Mouse (Mus musculus) limb, embryonic 14.5 days (tissue): Measurements from ENCODE around the gene Polr1b. TPM values are rescaled to one million over a fixed set of nuclear protein-coding genes. Genes with fewer than 3 reads are reported as not detected.
A peak's percentile ranks its signal among the peaks of the same experiment; 100 is the strongest.

Experiments
- ATAC-seq: fragments of 200-750 bp; cut with Nextera tagmentation; 2 replicates; pipeline ENCODE4 v1.8.0; 2017; ENCODE audit warnings: low read depth, moderate number of reproducible peaks, moderate TSS enrichment; ENCODE audit not compliant: low FRiP score
- DNase-seq: peaks from one replicate; pipeline ENCODE4 v3.0.0-alpha.2; 2015; ENCODE audit warnings: low spot score
- H3K27ac ChIP-seq: fragments of 300-500 bp; sonication (generic); replicated peaks from 2 replicates; pipeline ENCODE4 v1.5.1; 2014; ENCODE audit warnings: low read depth, mild to moderate bottlenecking, low read length, moderate library complexity, mixed read lengths
- H3K27me3 ChIP-seq: fragments of 300-500 bp; sonication (generic); 2 replicates; pipeline ENCODE4 v1.6.1; 2014; ENCODE audit warnings: low read length, mixed read lengths; ENCODE audit not compliant: control insufficient read depth, insufficient read depth
- H3K36me3 ChIP-seq: fragments of 300-500 bp; sonication (generic); 2 replicates; pipeline ENCODE4 v1.6.1; 2014; ENCODE audit warnings: mild to moderate bottlenecking, low read length, moderate library complexity, mixed read lengths; ENCODE audit not compliant: control insufficient read depth, insufficient read depth
- H3K4me1 ChIP-seq: fragments of 300-500 bp; sonication (generic); 2 replicates; pipeline ENCODE4 v1.6.1; 2014; ENCODE audit warnings: antibody characterized with exemption, low read length, mixed read lengths; ENCODE audit not compliant: control insufficient read depth, insufficient read depth
- H3K4me2 ChIP-seq: fragments of 300-500 bp; sonication (generic); replicated peaks from 2 replicates; pipeline ENCODE4 v1.6.1; 2014; ENCODE audit warnings: low read depth, mild to moderate bottlenecking, low read length, moderate library complexity; ENCODE audit not compliant: severe bottlenecking
- H3K4me3 ChIP-seq: fragments of 300-500 bp; sonication (generic); replicated peaks from 2 replicates; pipeline ENCODE4 v1.5.1; 2014; ENCODE audit warnings: low read length
- H3K9ac ChIP-seq: fragments of 300-500 bp; sonication (generic); 2 replicates; pipeline ENCODE4 v1.6.1; 2014; ENCODE audit warnings: mild to moderate bottlenecking, low read depth, low read length, moderate library complexity; ENCODE audit not compliant: severe bottlenecking
- H3K9me3 ChIP-seq: fragments of 300-500 bp; sonication (generic); 2 replicates; pipeline ENCODE4 v1.6.1; 2016; ENCODE audit warnings: low read length; ENCODE audit not compliant: control insufficient read depth
- POLR2A ChIP-seq: fragments of 200-500 bp; IDR thresholded peaks from 2 replicates; pipeline ENCODE4 v1.8.0; 2012; ENCODE audit warnings: inconsistent platforms, mild to moderate bottlenecking, moderate library complexity, borderline replicate concordance; ENCODE audit not compliant: insufficient read depth, insufficient read length; ENCODE audit errors: extremely low read depth
- WGBS: fragments of 180-500 bp; shearing (Covaris S2); extraction: QIAGEN DNeasy Blood & Tissue Kit; methylation state at CpG from one replicate; pipeline ENCODE4 v1.1.7; 2014; 5-methylcytosine and 5-hydroxymethylcytosine counted together
- polyA plus RNA-seq, 2 experiments: library from polyadenylated mRNA; depleted of rRNA in 1 of 2; stranded (reverse) in 1 of 2; unstranded in 1 of 2; fragments of >200 nt; fragmentation: Nextera tagmentation in 1 of 2; extraction: Ambion mirVana in 1 of 2; gene quantifications; 2 replicates each; pipeline versions ENCODE4 v1.2.1 to v1.2.3; 2012 to 2014

Gene Polr1b
- polyA plus RNA-seq, 2 experiments: 11.5 to 38.8 TPM

DNA sequence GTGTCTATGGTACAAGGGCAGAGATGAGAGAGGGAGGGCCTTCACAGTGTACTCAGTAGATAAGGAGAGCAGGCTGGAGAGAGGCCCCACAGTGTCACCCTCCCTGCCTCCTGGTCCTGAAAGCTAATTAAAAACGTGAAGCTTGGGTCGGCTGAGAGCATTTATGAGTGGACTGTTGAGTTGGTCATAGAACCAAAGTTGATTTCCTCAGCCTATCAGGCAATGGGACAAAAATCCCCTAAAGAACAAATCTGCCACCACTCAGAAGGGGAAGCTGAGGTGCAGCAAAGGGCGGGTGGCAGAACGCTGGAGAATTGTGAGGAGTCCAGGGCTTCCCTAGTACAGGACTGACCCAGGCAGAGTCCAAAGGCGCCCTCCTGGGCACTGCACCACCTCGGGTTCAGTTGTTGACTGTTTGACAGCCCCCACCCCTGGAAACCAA is 42.9 kb upstream of the Polr1b start:
- Histone ChIP-seq H3K27me3 (no peaks in the 10 kb centered on the region), H3K4me2 (no peak overlapping the region), H3K36me3 (no peaks in the 10 kb centered on the region), H3K4me1 (no peaks in the 10 kb centered on the region), H3K4me3 (no peak overlapping the region), H3K9ac (no peak overlapping the region), H3K27ac (no peak overlapping the region), H3K9me3 (peaks cover 5% of the 10 kb centered on the region; the same call in 1 of the 2 replicates)
- WGBS: 86% methylated on average over 6 of the region's 6 CpGs
- ATAC-seq: no peak
- TF ChIP-seq POLR2A: no peak
- no peak for DNase-seq

DNA sequence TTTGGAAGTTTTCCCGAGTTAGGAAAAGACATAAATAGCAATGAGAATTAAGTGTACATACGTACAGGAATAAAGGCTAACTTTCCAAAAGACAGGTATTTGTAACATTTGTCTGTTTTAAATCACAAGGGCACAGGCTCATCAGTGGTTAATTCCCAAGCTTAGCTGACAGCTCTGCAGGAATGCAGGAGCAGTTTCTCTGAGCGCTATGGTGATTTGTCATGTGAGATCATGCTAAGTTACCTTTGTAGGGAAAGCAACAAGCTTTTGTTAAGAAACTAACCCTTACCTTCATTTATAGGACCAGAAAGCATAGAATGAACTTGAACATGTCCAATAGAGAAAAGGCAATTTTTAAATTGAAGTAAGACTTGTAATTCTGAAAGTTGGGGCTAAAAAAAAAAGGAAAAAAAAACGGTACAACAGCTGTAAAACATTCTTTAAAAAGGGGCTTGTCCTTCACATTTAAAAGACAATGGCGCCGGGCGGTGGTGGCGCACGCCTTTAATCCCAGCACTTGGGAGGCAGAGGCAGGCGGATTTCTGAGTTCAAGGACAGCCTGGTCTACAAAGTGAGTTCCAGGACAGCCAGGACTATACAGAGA is 39.2 kb upstream of the Polr1b start:
- ATAC-seq (no peak), DNase-seq (no peak)
- Histone ChIP-seq H3K9me3 (no peaks in the 10 kb centered on the region), H3K4me3 (no peak overlapping the region), H3K4me1 (peaks cover under 1% of the 10 kb centered on the region; the same call in 1 of the 2 replicates), H3K27me3 (no peaks in the 10 kb centered on the region), H3K9ac (no peak overlapping the region), H3K4me2 (no peak overlapping the region), H3K27ac (no peak overlapping the region), H3K36me3 (no peaks in the 10 kb centered on the region)
- TF ChIP-seq POLR2A: no peak
- 76% methylated on average over 10 of the region's 10 CpGs for WGBS

DNA sequence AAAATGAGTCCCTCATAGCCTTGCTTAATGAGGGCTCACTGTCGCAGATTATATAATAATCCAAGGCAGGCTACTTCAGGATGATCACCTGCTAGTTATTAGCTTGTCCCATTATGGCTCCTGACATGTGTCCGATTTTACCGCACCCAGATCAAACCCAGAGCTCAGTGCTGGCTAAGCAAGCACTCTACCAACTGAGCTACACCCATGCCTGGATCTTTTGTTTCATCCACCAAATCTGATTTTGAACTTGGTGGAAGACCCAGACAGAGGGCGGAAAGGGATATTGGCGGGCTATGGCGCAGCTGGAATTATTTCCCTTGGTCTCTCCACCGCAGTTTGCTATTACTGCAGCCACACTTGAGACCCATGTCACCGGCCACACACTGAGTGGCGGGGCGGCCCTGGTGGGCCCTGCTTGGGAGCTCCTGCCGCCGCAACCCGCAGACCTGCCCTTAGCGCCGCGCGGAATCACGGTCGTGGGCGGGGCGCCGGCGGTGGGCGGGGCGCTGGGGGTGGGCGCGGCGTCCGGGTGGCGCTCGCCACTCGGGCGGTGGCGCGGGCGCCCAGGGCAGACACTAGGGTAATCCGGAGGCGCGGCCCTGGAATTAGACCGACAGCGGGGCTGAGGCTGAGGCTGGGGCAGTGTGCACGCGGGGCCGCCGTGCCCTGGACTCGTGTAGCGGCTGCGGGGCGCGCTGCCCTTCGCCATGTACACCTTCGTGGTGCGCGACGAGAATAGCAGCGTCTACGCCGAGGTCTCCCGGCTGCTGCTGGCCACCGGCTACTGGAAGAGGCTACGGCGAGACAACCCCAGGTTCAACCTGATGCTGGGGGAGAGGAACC is 35.1 kb upstream of the Polr1b start, which contains the start of gene Ttl:
TSS of gene Ttl (plus strand) at position 506 of the 846 bp plus-strand sequence.
- peak; percentile 91 for ATAC-seq
- Histone ChIP-seq H3K9ac (peak within 1 kb of the TSS; percentile 74), H3K4me2 (peak within 1 kb of the TSS; percentile 78), H3K4me3 (peak within 1 kb of the TSS; percentile 88), H3K27ac (peak within 1 kb of the TSS; percentile 67), H3K9me3 (no peaks in the 10 kb centered on the region), H3K27me3 (no peaks in the 10 kb centered on the region), H3K4me1 (peaks cover 9% of the 10 kb centered on the region), H3K36me3 (peaks cover 11% of the 10 kb centered on the region; the same call in 1 of the 2 replicates)
- 0 out of 2 replicates have a peak, but pooled peaks have one; percentile 85 for TF ChIP-seq POLR2A
- 1% methylated on average over 43 of the region's 62 CpGs for WGBS
- DNase-seq: peak; percentile 59

DNA sequence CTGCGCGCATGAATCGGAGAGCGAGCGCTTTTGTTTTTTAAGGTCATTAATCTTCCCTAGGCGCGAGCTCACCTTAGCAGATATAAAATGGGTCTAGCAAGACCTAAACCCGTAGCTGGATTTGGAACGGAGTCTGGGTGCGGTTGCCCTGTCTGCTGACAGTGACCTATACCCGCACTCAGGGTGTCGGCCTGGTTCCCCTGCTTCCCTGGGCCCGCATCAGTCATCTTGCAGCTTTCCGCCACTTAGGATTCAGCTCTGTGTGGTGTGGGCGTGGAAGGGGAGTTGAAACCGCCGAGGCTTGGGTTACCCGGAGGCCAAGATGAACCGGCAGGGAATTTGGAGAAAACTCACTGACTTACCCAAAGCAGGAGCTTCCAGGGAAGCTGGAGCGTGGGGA is 34.5 kb upstream of the Polr1b start:
- under 1% methylated on average over 20 of the region's 20 CpGs for WGBS
- H3K27ac ChIP-seq: peak overlapping the region; percentile 67; the same call in 1 of the 2 replicates
- TF ChIP-seq POLR2A: no peak

DNA sequence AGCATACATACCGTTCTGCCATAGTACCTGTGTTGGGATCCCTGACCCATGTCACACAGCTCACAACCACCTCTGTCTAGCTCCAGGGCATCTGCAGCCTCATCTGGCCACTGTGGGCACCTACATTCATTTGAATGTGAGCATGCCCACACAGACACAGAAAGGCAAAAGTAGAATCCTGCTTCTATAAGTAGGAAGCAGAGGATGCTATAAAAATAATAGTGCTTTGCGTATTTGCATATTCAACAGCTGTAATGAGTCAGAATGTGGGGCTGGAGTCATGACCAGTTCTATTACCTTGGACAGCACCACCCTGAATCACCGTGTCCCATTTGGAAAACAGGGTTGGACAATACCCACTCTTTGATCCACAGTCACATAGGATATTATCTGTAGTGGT is 30.5 kb upstream of the Polr1b start:
- Histone ChIP-seq H3K9me3 (no peaks in the 10 kb centered on the region), H3K4me3 (no peak overlapping the region), H3K4me2 (no peak overlapping the region), H3K27me3 (no peaks in the 10 kb centered on the region), H3K27ac (no peak overlapping the region), H3K36me3 (peaks cover 12% of the 10 kb centered on the region; the same call in 1 of the 2 replicates), H3K4me1 (peaks cover 9% of the 10 kb centered on the region), H3K9ac (no peak overlapping the region)
- WGBS: 78% methylated on average over 3 of the region's 3 CpGs
- no peak for TF ChIP-seq POLR2A
- ATAC-seq (no peak), DNase-seq (no peak)

More for the DNA sequence above, 34.5 kb upstream of the Polr1b start:
- H3K9me3 ChIP-seq: no peaks in the 10 kb centered on the region
- DNase-seq: peak; percentile 62
- peaks cover 12% of the 10 kb centered on the region; the same call in 1 of the 2 replicates for H3K36me3 ChIP-seq
- H3K9ac ChIP-seq: peak overlapping the region; percentile 74
- H3K4me1 ChIP-seq: peaks cover 9% of the 10 kb centered on the region
- no peaks in the 10 kb centered on the region for H3K27me3 ChIP-seq
- peak; percentile 62 for ATAC-seq
- H3K4me2 ChIP-seq: peak overlapping the region; percentile 78
- peak overlapping the region; percentile 88 for H3K4me3 ChIP-seq
